ENCODE assay signal across 27 mouse cellular contexts in genomic region chrX:121592864-121593263, GRCm38 (mm10).
DNase-seq lines count a peak whose midpoint lies in the region; ATAC-seq lines count a peak whose summit lies in the region.
"Had no signal": no experiment of that assay in that cellular context is flagged by ENCODE, and none has a peak within 500 bp of the region (broad histone marks: within the 10 kb centered on the region; RNA-seq: fewer than 3 reads in every experiment).

No protein-coding gene starts in this region.

- no peak overlapping the region for H3K4me3 ChIP-seq in forebrain, embryonic 13.5 days
- H3K4me3 ChIP-seq: embryonic facial prominence, embryonic 13.5 days; embryonic facial prominence, embryonic 15.5 days; erythroblast, embryonic 14.5 days; forebrain, embryonic 10.5 days; forebrain, embryonic 12.5 days; forebrain, embryonic 15.5 days had no signal

- H3K36me3 ChIP-seq in forebrain, embryonic 13.5 days (ENCODE audit: poor library complexity, severe bottlenecking): no peaks in the 10 kb centered on the region
- H3K36me3 ChIP-seq: embryonic facial prominence, embryonic 13.5 days; embryonic facial prominence, embryonic 15.5 days; forebrain, embryonic 10.5 days; forebrain, embryonic 12.5 days; forebrain, embryonic 15.5 days; G1E had no signal

- no peak overlapping the region for H3K27ac ChIP-seq in forebrain, embryonic 13.5 days
- H3K27ac ChIP-seq: embryonic facial prominence, embryonic 13.5 days; embryonic facial prominence, embryonic 15.5 days; forebrain, embryonic 10.5 days; forebrain, embryonic 12.5 days; forebrain, embryonic 15.5 days had no signal

- H3K9ac ChIP-seq in forebrain, embryonic 13.5 days: no peak overlapping the region
- H3K9ac ChIP-seq: embryonic facial prominence, embryonic 13.5 days; embryonic facial prominence, embryonic 15.5 days; forebrain, embryonic 12.5 days; forebrain, embryonic 15.5 days; forebrain, postnatal 0 days had no signal

- H3K9me3 ChIP-seq in forebrain, embryonic 13.5 days (replicated peaks): no peaks in the 10 kb centered on the region
- H3K9me3 ChIP-seq: embryonic facial prominence, embryonic 13.5 days; embryonic facial prominence, embryonic 15.5 days; forebrain, embryonic 10.5 days; forebrain, embryonic 12.5 days; forebrain, embryonic 15.5 days; G1E had no signal

- H3K27me3 ChIP-seq in forebrain, embryonic 13.5 days: no peaks in the 10 kb centered on the region
- H3K27me3 ChIP-seq: CH12.LX; embryonic facial prominence, embryonic 13.5 days; embryonic facial prominence, embryonic 15.5 days; forebrain, embryonic 12.5 days; forebrain, embryonic 15.5 days; Patski had no signal

- H3K4me2 ChIP-seq in forebrain, embryonic 13.5 days: no peak overlapping the region
- H3K4me2 ChIP-seq: embryonic facial prominence, embryonic 13.5 days; embryonic facial prominence, embryonic 15.5 days; forebrain, embryonic 12.5 days; forebrain, embryonic 15.5 days had no signal

- DNase-seq in embryo, embryonic 10.5 days (ENCODE audit: low spot score): no peak
- no peak for DNase-seq in kidney, postnatal 4 days
- DNase-seq: adrenal gland, adult 8-10 months; adrenal gland, postnatal 14 days; adrenal gland, postnatal 36 days; B cell, adult 2 months; cerebellum, adult 11-12 months; cerebellum, adult 2 months; cerebellum, adult 9-10 months; cerebellum, postnatal 14 days; cerebellum, postnatal 36 days; embryo, embryonic 11 days; forebrain, postnatal 0 days had no signal

- no peaks in the 10 kb centered on the region for H3K4me1 ChIP-seq in forebrain, embryonic 13.5 days
- H3K4me1 ChIP-seq: embryonic facial prominence, embryonic 13.5 days; embryonic facial prominence, embryonic 15.5 days; forebrain, embryonic 10.5 days; forebrain, embryonic 12.5 days; forebrain, embryonic 15.5 days had no signal

- ATAC-seq in common myeloid progenitor, adult 5-6 weeks (replicated peaks; ENCODE audit: low read depth, poor library complexity, severe bottlenecking): peak; percentile 68; the same call in 1 of the 2 replicates
- ATAC-seq in hematopoietic stem cell, adult 5-6 weeks (replicated peaks in 1 of 2; ENCODE audit: insufficient read depth in 1 of 2, low FRiP score in 2 of 2, low TSS enrichment in 1 of 2, low read depth in 1 of 2, poor library complexity in 2 of 2, severe bottlenecking in 2 of 2): peak; percentile 49 to 62; a peak in 3 of 4 replicates
- no peak for ATAC-seq in forebrain, embryonic 13.5 days
- ATAC-seq: activated CD4-positive, CD25-positive, alpha-beta regulatory T cell, adult 4 months; CD4-positive, CD25-positive, alpha-beta regulatory T cell, adult 4 months; forebrain, embryonic 15.5 days; forebrain, postnatal 0 days; Patski had no signal
